Mouse (Mus musculus) hindbrain, embryonic 15.5 days (tissue): Measurements from ENCODE around the gene Gm44579. TPM values are rescaled to one million over a fixed set of nuclear protein-coding genes. Genes with fewer than 3 reads are reported as not detected.

ENCODE experiments used
- ATAC-seq: fragments of 200-750 bp; cut with Nextera tagmentation; 2 replicates; pipeline ENCODE4 v1.8.0; 2017; ENCODE audit warnings: low read depth, moderate number of reproducible peaks, moderate TSS enrichment; ENCODE audit not compliant: low FRiP score
- H3K27ac ChIP-seq: fragments of 300-500 bp; sonication (generic); replicated peaks from 2 replicates; pipeline ENCODE4 v1.5.1; 2015; ENCODE audit warnings: mild to moderate bottlenecking, inconsistent platforms
- H3K27me3 ChIP-seq: fragments of 300-500 bp; sonication (generic); 2 replicates; pipeline ENCODE4 v1.6.1; 2015; ENCODE audit warnings: control low read depth, inconsistent platforms
- H3K36me3 ChIP-seq: fragments of 300-500 bp; sonication (generic); 2 replicates; pipeline ENCODE4 v1.6.1; 2015; ENCODE audit warnings: control low read depth, inconsistent platforms
- H3K4me1 ChIP-seq: fragments of 300-500 bp; sonication (generic); replicated peaks from 2 replicates; pipeline ENCODE4 v1.6.1; 2015; ENCODE audit warnings: control low read depth, inconsistent platforms
- H3K4me2 ChIP-seq: fragments of 300-500 bp; sonication (generic); 2 replicates; pipeline ENCODE4 v1.6.1; 2015; ENCODE audit warnings: moderate library complexity, mild to moderate bottlenecking, inconsistent platforms
- H3K4me3 ChIP-seq: fragments of 300-500 bp; sonication (generic); 2 replicates; pipeline ENCODE4 v1.5.1; 2015; ENCODE audit warnings: mild to moderate bottlenecking, inconsistent platforms
- H3K9ac ChIP-seq: fragments of 300-500 bp; sonication (generic); 2 replicates; pipeline ENCODE4 v1.6.1; 2015; ENCODE audit warnings: inconsistent platforms
- H3K9me3 ChIP-seq: fragments of 300-500 bp; sonication (generic); 2 replicates; pipeline ENCODE4 v1.6.1; 2016; ENCODE audit warnings: control low read depth, inconsistent platforms
- WGBS: fragments of 180-500 bp; shearing (Covaris S2); methylation state at CpG from one replicate; pipeline ENCODE4 v1.1.7; 2015; 5-methylcytosine and 5-hydroxymethylcytosine counted together
- polyA plus RNA-seq: library from polyadenylated mRNA; unstranded; fragments of >200 nt; fragmentation: Nextera tagmentation; extraction: Ambion mirVana; gene quantifications from 2 replicates; pipeline ENCODE4 v1.2.1, GENCODE M21; 2015

Gm44579 gene
- polyA plus RNA-seq = not detected in 2 replicates

DNA sequence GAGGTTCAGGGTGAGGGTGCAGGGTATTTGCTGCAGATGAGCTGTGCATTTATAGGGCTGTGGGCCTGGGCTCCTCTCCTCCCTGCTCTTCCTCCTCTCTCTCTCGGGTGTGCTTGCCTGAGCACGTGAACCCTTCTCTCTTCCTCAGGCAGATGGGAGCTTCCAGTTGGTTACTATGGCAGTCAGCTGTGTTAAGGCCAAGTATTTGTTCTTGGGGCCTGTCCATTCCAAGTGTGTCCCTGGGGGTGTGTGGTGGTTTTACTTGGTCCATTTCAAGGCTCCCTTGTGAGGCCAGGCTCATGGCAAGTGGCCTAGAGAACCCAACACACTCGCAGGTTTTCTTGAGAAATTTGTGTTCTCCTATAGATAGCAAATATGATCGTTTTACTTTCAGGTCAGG, at the start of gene Gm44579, which contains the start of gene Olfr287:
Gene Gm44579 (minus strand): TSS at position 101 of the 400 bp plus-strand sequence.
Gene Olfr287 (minus strand): TSS at position 180 of the 400 bp plus-strand sequence.
- WGBS = 68% methylated on average over 4 of the region's 4 CpGs
- Histone ChIP-seq H3K4me3 (no peak within 1 kb of the TSS), H3K36me3 (no peaks in the 10 kb centered on the region), H3K9me3 (no peaks in the 10 kb centered on the region), H3K9ac (no peak within 1 kb of the TSS), H3K27ac (no peak within 1 kb of the TSS), H3K4me2 (no peak within 1 kb of the TSS), H3K27me3 (no peaks in the 10 kb centered on the region), H3K4me1 (no peaks in the 10 kb centered on the region)
- no peak for ATAC-seq

DNA sequence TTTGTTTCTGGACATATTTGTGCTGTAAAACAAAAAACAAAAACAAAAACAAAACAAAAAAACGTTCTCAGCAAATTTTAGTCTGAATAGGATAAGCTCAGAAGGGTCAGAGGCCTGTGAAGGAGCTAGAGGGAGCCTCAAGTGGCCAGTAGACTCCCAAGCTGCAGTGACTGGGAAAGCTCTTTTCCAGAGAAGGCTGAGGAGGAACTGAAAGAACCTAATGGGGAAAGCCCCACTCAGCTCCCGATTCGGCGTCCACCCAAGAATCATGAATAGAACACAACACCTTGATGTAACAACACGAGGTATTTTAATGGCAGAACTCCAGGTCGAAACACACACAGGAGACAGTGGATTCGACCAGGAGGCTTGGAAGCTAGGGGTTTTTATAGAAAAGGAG, 37.0 kb upstream of the Gm44579 start:
- H3K36me3 ChIP-seq = no peaks in the 10 kb centered on the region
- H3K9me3 ChIP-seq = no peaks in the 10 kb centered on the region
- H3K4me2 ChIP-seq = no peak overlapping the region
- ATAC-seq = no peak
- H3K4me1 ChIP-seq = no peaks in the 10 kb centered on the region
- no peaks in the 10 kb centered on the region for H3K27me3 ChIP-seq
- H3K9ac ChIP-seq = no peak overlapping the region
- H3K27ac ChIP-seq = no peak overlapping the region
- WGBS = 90% methylated on average over 7 of the region's 7 CpGs
- no peak overlapping the region for H3K4me3 ChIP-seq

GRCm38 (mm10) chr15:98257193-98257592, 36.4 kb upstream of the Gm44579 start, which contains the start of gene H1fnt:
Gene H1fnt, minus strand, starts transcription at chr15:98257293.
- Histone ChIP-seq H3K27ac (no peak within 1 kb of the TSS), H3K4me2 (no peak within 1 kb of the TSS), H3K27me3 (no peaks in the 10 kb centered on the region), H3K9ac (no peak within 1 kb of the TSS), H3K36me3 (no peaks in the 10 kb centered on the region), H3K9me3 (no peaks in the 10 kb centered on the region), H3K4me3 (no peak within 1 kb of the TSS), H3K4me1 (no peaks in the 10 kb centered on the region)
- WGBS = 93% methylated on average over 8 of the region's 8 CpGs
- ATAC-seq = no peak

- H3K4me3 ChIP-seq = no peak overlapping the region
- H3K27ac ChIP-seq = no peak overlapping the region
- 90% methylated on average over 13 of the region's 13 CpGs for WGBS
- no peaks in the 10 kb centered on the region for H3K9me3 ChIP-seq
- no peak overlapping the region for H3K9ac ChIP-seq
- no peaks in the 10 kb centered on the region for H3K27me3 ChIP-seq
- H3K4me2 ChIP-seq = no peak overlapping the region
- H3K4me1 ChIP-seq = no peaks in the 10 kb centered on the region
- no peaks in the 10 kb centered on the region for H3K36me3 ChIP-seq
- no peak for ATAC-seq
Observed at GRCm38 (mm10) chr15:98256271-98256670, 35.5 kb upstream of the Gm44579 start.

GRCm38 (mm10) chr15:98235442-98235841, 14.7 kb upstream of the Gm44579 start:
- H3K4me1 ChIP-seq = no peaks in the 10 kb centered on the region
- ATAC-seq = no peak
- H3K36me3 ChIP-seq = no peaks in the 10 kb centered on the region
- WGBS = 94% methylated on average over 4 of the region's 4 CpGs
- no peak overlapping the region for H3K4me2 ChIP-seq
- H3K4me3 ChIP-seq = no peak overlapping the region
- no peaks in the 10 kb centered on the region for H3K9me3 ChIP-seq
- no peak overlapping the region for H3K9ac ChIP-seq
- H3K27ac ChIP-seq = no peak overlapping the region
- no peaks in the 10 kb centered on the region for H3K27me3 ChIP-seq

- 90% methylated on average over 4 of the region's 4 CpGs for WGBS
- Histone ChIP-seq H3K9me3 (no peaks in the 10 kb centered on the region), H3K9ac (no peak within 1 kb of the TSS), H3K4me1 (no peaks in the 10 kb centered on the region), H3K27me3 (no peaks in the 10 kb centered on the region), H3K4me3 (no peak within 1 kb of the TSS), H3K4me2 (no peak within 1 kb of the TSS), H3K27ac (no peak within 1 kb of the TSS), H3K36me3 (no peaks in the 10 kb centered on the region)
- ATAC-seq = no peak
Observed at GRCm38 (mm10) chr15:98234350-98234749, 13.6 kb upstream of the Gm44579 start, which contains the start of gene Olfr286. Gene Olfr286, minus strand, starts transcription at chr15:98234450.

GRCm38 (mm10) chr15:98226096-98226495, 5.3 kb upstream of the Gm44579 start:
- WGBS = 70% methylated on average over 7 of the region's 7 CpGs

DNA sequence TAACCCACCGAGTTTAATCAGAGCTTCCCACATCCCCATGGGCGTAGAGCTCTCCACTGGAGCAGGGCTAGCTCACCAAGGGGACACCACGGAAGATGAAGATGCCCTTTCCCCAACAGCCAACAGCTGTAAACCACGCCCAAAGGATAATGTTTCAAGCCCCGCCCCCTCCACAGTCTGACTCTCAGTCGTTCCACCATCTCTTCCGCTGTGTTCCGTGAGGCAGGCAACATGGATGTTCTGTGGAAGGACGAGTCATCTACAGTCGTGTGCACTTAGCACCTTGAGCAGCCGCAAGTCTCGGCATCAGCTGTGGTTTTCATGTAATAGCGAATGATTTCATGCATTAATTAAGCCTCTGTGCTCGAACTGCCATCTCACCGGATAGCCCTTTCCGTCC, 4.8 kb upstream of the Gm44579 start:
- no peak for ATAC-seq
- Histone ChIP-seq H3K9me3 (no peaks in the 10 kb centered on the region), H3K9ac (no peak overlapping the region), H3K36me3 (no peaks in the 10 kb centered on the region), H3K27me3 (no peaks in the 10 kb centered on the region), H3K4me2 (no peak overlapping the region), H3K4me1 (no peaks in the 10 kb centered on the region), H3K27ac (no peak overlapping the region), H3K4me3 (no peak overlapping the region)
- WGBS = 47% methylated on average over 16 of the region's 16 CpGs

More at GRCm38 (mm10) chr15:98226096-98226495, 5.3 kb upstream of the Gm44579 start:
- ATAC-seq = no peak
- H3K27me3 ChIP-seq = no peaks in the 10 kb centered on the region
- H3K4me1 ChIP-seq = no peaks in the 10 kb centered on the region
- H3K4me2 ChIP-seq = no peak overlapping the region
- H3K36me3 ChIP-seq = no peaks in the 10 kb centered on the region
- no peak overlapping the region for H3K4me3 ChIP-seq
- no peak overlapping the region for H3K9ac ChIP-seq
- H3K9me3 ChIP-seq = no peaks in the 10 kb centered on the region
- no peak overlapping the region for H3K27ac ChIP-seq

DNA sequence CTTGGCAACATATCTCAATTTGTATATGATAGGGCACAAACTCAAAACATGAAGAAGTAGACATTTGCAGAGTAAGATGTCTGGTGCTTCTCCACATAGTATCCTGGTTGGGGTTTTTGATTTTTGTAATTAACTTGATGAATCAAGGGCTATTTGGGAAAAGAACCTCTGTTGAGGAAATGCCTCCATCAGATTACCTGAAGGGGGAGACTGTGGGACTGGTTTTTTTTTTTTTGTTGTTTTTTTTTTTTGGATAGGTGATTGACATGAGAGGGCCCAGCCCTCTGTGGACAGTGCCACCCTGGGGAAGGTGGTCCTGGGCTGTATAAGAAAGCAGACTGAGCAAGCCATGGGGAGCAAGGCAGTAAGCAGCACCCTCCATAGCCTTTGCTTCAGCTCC, 1.6 kb upstream of the Gm44579 start:
- no peaks in the 10 kb centered on the region for H3K36me3 ChIP-seq

GRCm38 (mm10) chr15:98214130-98214529, 6.6 kb downstream of the Gm44579 start:
- Histone ChIP-seq H3K27ac (no peak overlapping the region), H3K27me3 (no peaks in the 10 kb centered on the region), H3K4me1 (no peaks in the 10 kb centered on the region), H3K36me3 (no peaks in the 10 kb centered on the region), H3K9ac (no peak overlapping the region), H3K4me3 (no peak overlapping the region), H3K9me3 (no peaks in the 10 kb centered on the region), H3K4me2 (no peak overlapping the region)
- 69% methylated on average over 5 of the region's 5 CpGs for WGBS
- ATAC-seq = no peak

More for the DNA sequence above, 1.6 kb upstream of the Gm44579 start:
- Histone ChIP-seq H3K4me1 (no peaks in the 10 kb centered on the region), H3K4me2 (no peak overlapping the region), H3K27me3 (no peaks in the 10 kb centered on the region), H3K4me3 (no peak overlapping the region), H3K9me3 (no peaks in the 10 kb centered on the region), H3K9ac (no peak overlapping the region), H3K27ac (no peak overlapping the region)
- ATAC-seq = no peak

- H3K4me3 ChIP-seq = no peak overlapping the region
- H3K27me3 ChIP-seq = no peaks in the 10 kb centered on the region
- H3K9ac ChIP-seq = no peak overlapping the region
- no peaks in the 10 kb centered on the region for H3K9me3 ChIP-seq
- no peak overlapping the region for H3K4me2 ChIP-seq
- H3K4me1 ChIP-seq = no peaks in the 10 kb centered on the region
- H3K36me3 ChIP-seq = no peaks in the 10 kb centered on the region
- ATAC-seq = no peak
- H3K27ac ChIP-seq = no peak overlapping the region
- WGBS = 83% methylated on average over 5 of the region's 5 CpGs
Observed at GRCm38 (mm10) chr15:98213336-98213870, 7.4 kb downstream of the Gm44579 start.

DNA sequence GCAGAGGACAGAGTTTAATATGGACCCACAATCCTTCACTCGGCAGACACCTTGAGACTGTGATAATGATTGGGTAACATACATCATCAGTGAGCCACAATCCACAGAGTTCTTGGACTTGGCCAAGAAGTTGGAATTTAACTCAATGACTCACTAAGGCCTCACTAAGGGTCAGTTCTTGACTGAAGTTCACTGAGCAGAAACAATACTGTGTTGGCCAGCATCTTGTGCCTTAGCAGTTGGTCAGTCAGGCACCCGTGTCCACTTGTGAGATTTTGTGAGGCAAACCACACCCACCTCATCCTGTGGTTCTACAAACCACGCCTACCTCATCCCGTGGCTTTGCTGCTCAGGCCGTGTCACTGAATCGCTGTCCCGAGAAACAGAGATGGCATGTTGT, 11.1 kb downstream of the Gm44579 start:
- H3K4me2 ChIP-seq = no peak overlapping the region
- H3K4me3 ChIP-seq = no peak overlapping the region
- H3K4me1 ChIP-seq = no peaks in the 10 kb centered on the region
- H3K27me3 ChIP-seq = no peaks in the 10 kb centered on the region
- no peak overlapping the region for H3K9ac ChIP-seq
- H3K9me3 ChIP-seq = no peaks in the 10 kb centered on the region
- no peaks in the 10 kb centered on the region for H3K36me3 ChIP-seq
- 85% methylated on average over 7 of the region's 7 CpGs for WGBS
- H3K27ac ChIP-seq = no peak overlapping the region
- no peak for ATAC-seq

DNA sequence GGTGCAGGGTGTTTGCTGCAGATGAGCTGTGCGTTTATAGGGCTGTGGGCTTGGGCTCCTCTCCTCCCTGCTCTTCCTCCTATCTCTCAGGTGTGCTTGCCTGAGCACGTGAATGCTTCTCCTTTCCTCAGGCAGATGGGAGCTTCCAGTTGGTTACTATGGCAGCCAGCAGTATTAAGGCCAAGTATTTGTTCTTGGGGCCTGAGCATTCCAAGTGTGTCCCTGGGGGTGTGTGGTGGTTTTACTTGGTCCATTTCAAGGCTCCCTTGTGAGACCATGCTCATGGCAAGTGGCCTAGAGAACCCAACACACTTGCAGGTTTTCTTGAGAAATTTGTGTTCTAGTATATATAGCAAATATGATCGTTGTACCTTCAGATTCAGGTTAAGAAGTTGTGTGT, 25.3 kb downstream of the Gm44579 start, which contains the start of gene Olfr288:
Gene Olfr288 (minus strand): TSS at position 101 of the 400 bp plus-strand sequence.
- 74% methylated on average over 3 of the region's 3 CpGs for WGBS
- Histone ChIP-seq H3K9ac (no peak within 1 kb of the TSS), H3K27me3 (no peaks in the 10 kb centered on the region), H3K9me3 (no peaks in the 10 kb centered on the region), H3K4me1 (no peaks in the 10 kb centered on the region), H3K36me3 (no peaks in the 10 kb centered on the region), H3K4me3 (no peak within 1 kb of the TSS), H3K4me2 (no peak within 1 kb of the TSS), H3K27ac (no peak within 1 kb of the TSS)
- no peak for ATAC-seq
